Mouse (Mus musculus) stomach, postnatal 0 days (tissue): Measurements from ENCODE around the gene Nol11.

Experiments
- CTCF ChIP-seq: IDR thresholded peaks from 2 replicates; pipeline ENCODE4 v1.5.1; 2016; ENCODE audit warnings: antibody characterized with exemption, low read depth, mild to moderate bottlenecking, moderate library complexity
- EP300 ChIP-seq: optimal IDR thresholded peaks from 2 replicates; pipeline ENCODE3; 2016; ENCODE audit warnings: antibody characterized with exemption

DNA sequence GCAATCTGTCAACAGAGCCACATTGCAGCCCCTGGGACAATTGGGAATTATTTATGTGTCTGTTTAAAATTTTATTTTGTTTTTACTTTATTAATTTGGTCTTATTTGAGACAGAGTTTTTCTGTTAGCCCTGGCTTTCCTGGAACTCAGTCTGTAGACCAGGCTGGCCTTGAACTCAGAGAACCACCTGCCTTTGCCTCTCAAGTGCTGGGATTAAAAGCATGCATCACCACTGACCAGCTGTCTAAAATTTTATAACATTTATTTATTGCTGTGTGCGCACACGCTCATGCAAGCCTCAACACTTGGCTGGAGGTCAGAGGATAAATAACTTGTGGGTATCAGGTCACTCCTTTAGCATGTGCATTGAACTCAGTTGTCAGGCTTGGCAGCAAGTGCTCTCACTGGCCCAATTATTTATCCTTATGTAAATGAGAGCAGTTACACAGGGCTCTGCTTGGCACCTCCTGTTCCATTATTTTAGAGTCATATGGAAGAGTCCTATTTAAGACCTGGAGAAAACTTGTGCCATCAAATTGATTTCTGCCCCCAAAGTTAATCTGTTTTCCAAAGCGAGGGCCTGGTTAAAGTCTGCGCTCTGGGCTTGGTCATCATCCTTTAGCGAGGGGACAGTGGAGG lies 44.2 kb upstream of the Nol11 start:
- TF ChIP-seq CTCF, result no peak
- TF ChIP-seq EP300, result no peak
